Comparison of ENCODE assay signal across 25 mouse cellular contexts in the genomic region with DNA sequence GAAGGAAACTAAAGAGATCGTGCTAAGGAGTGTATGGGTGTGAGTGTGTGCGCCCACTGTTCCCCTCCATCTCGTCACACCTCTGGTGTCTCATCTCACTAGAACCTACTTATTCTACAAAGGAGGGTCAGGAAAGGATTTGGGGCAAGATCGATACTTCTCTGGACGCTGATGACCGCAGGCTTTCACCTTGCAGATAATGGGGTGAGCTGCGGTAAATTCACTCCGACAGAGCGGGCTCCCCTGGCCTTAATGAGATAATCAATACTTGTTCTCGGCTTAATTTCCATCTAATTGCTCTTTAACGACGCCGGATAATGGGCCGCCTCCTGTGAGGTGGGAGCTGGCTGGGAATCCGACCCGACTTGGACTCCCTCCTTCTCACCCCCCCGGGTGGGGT. TPM values are rescaled to one million over a fixed set of nuclear protein-coding genes. Genes with fewer than 3 reads are reported as not detected.
A peak's percentile ranks its signal among the peaks of the same experiment; 100 is the strongest.
DNase-seq lines count a peak whose midpoint lies in the region; ATAC-seq and TF ChIP-seq lines count a peak whose summit lies in the region.
"Had no signal": no experiment of that assay in that cellular context is flagged by ENCODE, and none has a peak within 500 bp of the region (broad histone marks: within the 10 kb centered on the region; RNA-seq: fewer than 3 reads in every experiment).

No protein-coding gene starts in this region.

- H3K9ac ChIP-seq in forebrain, embryonic 14.5 days (ENCODE audit: low read length) = peak overlapping the region; percentile 6; the same call in 1 of the 2 replicates
- no peak overlapping the region for H3K9ac ChIP-seq in forebrain, embryonic 13.5 days
- H3K9ac ChIP-seq in neural tube, embryonic 15.5 days (replicated peaks) = no peak overlapping the region
- H3K9ac ChIP-seq in ES-E14 (ENCODE audit: insufficient read depth, low read depth, low read length, poor library complexity, severe bottlenecking) = 0 out of 2 replicates have a peak overlapping the region, but pooled peaks have one; percentile 35
- H3K9ac ChIP-seq: forebrain, embryonic 15.5 days; heart, embryonic 12.5 days; heart, embryonic 15.5 days; hindbrain, embryonic 14.5 days had no signal

- no peak for DNase-seq in forebrain, embryonic 14.5 days (ENCODE audit: low spot score)
- DNase-seq in neural tube, embryonic 10.5 days (ENCODE audit: extremely low spot score, low spot score) = peak; percentile 17
- no peak for DNase-seq in ES-E14 (ENCODE audit: low read depth, low spot score)
- no peak for DNase-seq in hindbrain, embryonic 10.5 days (ENCODE audit: low spot score)
- DNase-seq in kidney, adult 2 months = no peak
- DNase-seq: adrenal gland, postnatal 10 days; adrenal gland, postnatal 36 days; cerebellum, adult 18-20 months; cerebellum, adult 9-11 months; cerebellum, postnatal 25 days; embryo, embryonic 11 days; gastrocnemius, postnatal 25 days; heart, adult 18-20 months; heart, postnatal 10 days; heart, postnatal 36 days had no signal

- H3K4me2 ChIP-seq in forebrain, embryonic 14.5 days (ENCODE audit: low read length) = no peak overlapping the region
- H3K4me2 ChIP-seq in forebrain, embryonic 13.5 days = no peak overlapping the region
- no peak overlapping the region for H3K4me2 ChIP-seq in neural tube, embryonic 15.5 days
- H3K4me2 ChIP-seq: forebrain, embryonic 15.5 days; heart, embryonic 12.5 days; heart, embryonic 15.5 days; hindbrain, embryonic 14.5 days had no signal

- no peaks in the 10 kb centered on the region for H3K4me1 ChIP-seq in forebrain, embryonic 14.5 days (ENCODE audit: control insufficient read depth, insufficient read depth, low read length)
- H3K4me1 ChIP-seq in forebrain, embryonic 13.5 days = peaks cover 5% of the 10 kb centered on the region
- H3K4me1 ChIP-seq in neural tube, embryonic 15.5 days = peaks cover 15% of the 10 kb centered on the region
- H3K4me1 ChIP-seq in ES-E14 (ENCODE audit: control insufficient read depth in 2 of 2, insufficient read depth in 2 of 2, low read length in 2 of 2, poor library complexity in 1 of 2) = peaks cover 0 to 4% of the 10 kb centered on the region in 2 experiments; a peak in 1 of 4 replicates
- H3K4me1 ChIP-seq in hindbrain, embryonic 10.5 days (replicated peaks) = peaks cover 18% of the 10 kb centered on the region
- H3K4me1 ChIP-seq in kidney, adult 2 months (ENCODE audit: control insufficient read depth, insufficient read depth, low read length) = no peaks in the 10 kb centered on the region
- H3K4me1 ChIP-seq: heart, embryonic 12.5 days had no signal

- H3K36me3 ChIP-seq in forebrain, embryonic 14.5 days (ENCODE audit: control insufficient read depth, insufficient read depth, low read length) = no peaks in the 10 kb centered on the region
- no peaks in the 10 kb centered on the region for H3K36me3 ChIP-seq in forebrain, embryonic 13.5 days (ENCODE audit: poor library complexity, severe bottlenecking)
- no peaks in the 10 kb centered on the region for H3K36me3 ChIP-seq in neural tube, embryonic 15.5 days
- H3K36me3 ChIP-seq in ES-E14 (ENCODE audit: control insufficient read depth, insufficient read depth, low read length, poor library complexity, severe bottlenecking) = no peaks in the 10 kb centered on the region
- no peaks in the 10 kb centered on the region for H3K36me3 ChIP-seq in hindbrain, embryonic 10.5 days
- no peaks in the 10 kb centered on the region for H3K36me3 ChIP-seq in kidney, adult 2 months (ENCODE audit: control insufficient read depth, insufficient read depth, low read length)
- H3K36me3 ChIP-seq: forebrain, embryonic 10.5 days; forebrain, embryonic 15.5 days; heart, embryonic 12.5 days; heart, embryonic 15.5 days had no signal

- 7% methylated on average over 17 of the region's 17 CpGs for WGBS in forebrain, embryonic 14.5 days
- WGBS in forebrain, embryonic 13.5 days = 8% methylated on average over 17 of the region's 17 CpGs
- 15% methylated on average over 17 of the region's 17 CpGs for WGBS in neural tube, embryonic 15.5 days
- 26% methylated on average over 17 of the region's 17 CpGs for WGBS in hindbrain, embryonic 10.5 days
- 26% methylated on average over 17 of the region's 17 CpGs for WGBS in kidney, adult 2 months

- TF ChIP-seq POLR2A in kidney, adult 2 months (IDR thresholded peaks at IDR 0.05; ENCODE audit: low read depth, low read length) = no peak

- no peak for TF ChIP-seq CTCF in kidney, adult 2 months (conservative IDR thresholded peaks at IDR 0.05; ENCODE audit: insufficient read depth, insufficient read length, low read depth, low read length)

- H3K4me3 ChIP-seq in forebrain, embryonic 14.5 days (ENCODE audit: low read depth, low read length) = no peak overlapping the region
- no peak overlapping the region for H3K4me3 ChIP-seq in forebrain, embryonic 13.5 days
- H3K4me3 ChIP-seq in neural tube, embryonic 15.5 days (replicated peaks) = no peak overlapping the region
- peak overlapping the region in 1 of 2 experiments; percentile 27; a peak in 1 of 4 replicates for H3K4me3 ChIP-seq in ES-E14 (ENCODE audit: insufficient read depth in 1 of 2, low read depth in 1 of 2, low read length in 2 of 2, poor library complexity in 1 of 2, severe bottlenecking in 1 of 2)
- H3K4me3 ChIP-seq in hindbrain, embryonic 10.5 days = no peak overlapping the region
- H3K4me3 ChIP-seq in kidney, adult 2 months (ENCODE audit: insufficient read depth, low read depth, low read length) = no peak overlapping the region
- H3K4me3 ChIP-seq: forebrain, embryonic 10.5 days; forebrain, embryonic 15.5 days; heart, embryonic 12.5 days; heart, embryonic 15.5 days had no signal

- in situ Hi-C loops in ES-E14 (cut with MboI; ENCODE audit: low sequenced_read_pairs in 2 of 2, unreplicated experiment in 2 of 2) = no loop called here

- H3K9me3 ChIP-seq in forebrain, embryonic 14.5 days (replicated peaks; ENCODE audit: control insufficient read depth, low read length) = no peaks in the 10 kb centered on the region
- no peaks in the 10 kb centered on the region for H3K9me3 ChIP-seq in forebrain, embryonic 13.5 days (replicated peaks)
- H3K9me3 ChIP-seq in neural tube, embryonic 15.5 days (replicated peaks) = no peaks in the 10 kb centered on the region
- H3K9me3 ChIP-seq in ES-E14 (ENCODE audit: control insufficient read depth, insufficient read depth, low read depth, low read length) = no peaks in the 10 kb centered on the region
- H3K9me3 ChIP-seq in hindbrain, embryonic 10.5 days = no peaks in the 10 kb centered on the region
- H3K9me3 ChIP-seq: forebrain, embryonic 10.5 days; forebrain, embryonic 15.5 days; heart, embryonic 12.5 days; heart, embryonic 15.5 days had no signal

- no peak for ATAC-seq in forebrain, embryonic 14.5 days
- no peak for ATAC-seq in forebrain, embryonic 13.5 days
- no peak for ATAC-seq in neural tube, embryonic 15.5 days (ENCODE audit: low FRiP score)
- ATAC-seq: forebrain, embryonic 15.5 days; hindbrain, postnatal 0 days; inflammation-experienced regulatory T-cells, adult 6 months; Patski had no signal

- no peak overlapping the region for H3K27ac ChIP-seq in forebrain, embryonic 14.5 days (ENCODE audit: low read depth, low read length)
- H3K27ac ChIP-seq in forebrain, embryonic 13.5 days = no peak overlapping the region
- no peak overlapping the region for H3K27ac ChIP-seq in neural tube, embryonic 15.5 days (replicated peaks)
- H3K27ac ChIP-seq in ES-E14 (ENCODE audit: insufficient read depth, low read depth, low read length, poor library complexity, severe bottlenecking) = no peak overlapping the region
- no peak overlapping the region for H3K27ac ChIP-seq in hindbrain, embryonic 10.5 days
- no peak overlapping the region for H3K27ac ChIP-seq in kidney, adult 2 months (ENCODE audit: insufficient read depth, low read depth, low read length)
- H3K27ac ChIP-seq: forebrain, embryonic 10.5 days; forebrain, embryonic 15.5 days; heart, embryonic 15.5 days; hindbrain, embryonic 14.5 days; hindbrain, postnatal 0 days had no signal

- peaks cover 42% of the 10 kb centered on the region for H3K27me3 ChIP-seq in forebrain, embryonic 14.5 days (replicated peaks; ENCODE audit: control insufficient read depth, insufficient read depth, low read length)
- H3K27me3 ChIP-seq in forebrain, embryonic 13.5 days = peaks cover 76% of the 10 kb centered on the region
- H3K27me3 ChIP-seq in neural tube, embryonic 15.5 days (replicated peaks) = peaks cover 80% of the 10 kb centered on the region
- peaks cover 91% of the 10 kb centered on the region for H3K27me3 ChIP-seq in hindbrain, embryonic 10.5 days (ENCODE audit: insufficient read depth, poor library complexity, severe bottlenecking)
- H3K27me3 ChIP-seq in kidney, adult 2 months (replicated peaks; ENCODE audit: control insufficient read depth, insufficient read depth, low read length) = peaks cover 4% of the 10 kb centered on the region; the same call in 1 of the 2 replicates

RNA-seq across cellular contexts. Expression of a gene that starts 7.9 kb away (rescaled TPM):
- 1.1 TPM in 2 replicates for polyA plus RNA-seq in forebrain, embryonic 14.5 days (2014; fragmentation: Nextera tagmentation; extraction: Ambion mirVana)
- polyA plus RNA-seq in forebrain, embryonic 13.5 days (2015; fragmentation: Nextera tagmentation; extraction: Ambion mirVana) = 0.46 and 0.76 TPM in 2 replicates
- polyA plus RNA-seq in neural tube, embryonic 15.5 days (2015; fragmentation: Nextera tagmentation; extraction: Ambion mirVana) = 3.0 and 5.3 TPM in 2 replicates
- 0.63 and 1.2 TPM in 2 replicates for total RNA-seq in ES-E14 (2012; rRNA removed)
- 1.3 and 8.9 TPM in 2 replicates for polyA plus RNA-seq in hindbrain, embryonic 10.5 days (2016; fragmentation: Nextera tagmentation; extraction: Ambion mirVana)
- 1.9 and 2.1 TPM in 2 replicates for polyA plus RNA-seq in kidney, adult 2 months (2012; rRNA removed)

RNA-seq across cellular contexts. Expression of a gene that starts 19.9 kb away (rescaled TPM):
- 54.2 and 56.5 TPM in 2 replicates for polyA plus RNA-seq in forebrain, embryonic 14.5 days (2014; fragmentation: Nextera tagmentation; extraction: Ambion mirVana)
- 38.8 and 42.2 TPM in 2 replicates for polyA plus RNA-seq in forebrain, embryonic 13.5 days (2015; fragmentation: Nextera tagmentation; extraction: Ambion mirVana)
- polyA plus RNA-seq in neural tube, embryonic 15.5 days (2015; fragmentation: Nextera tagmentation; extraction: Ambion mirVana) = 68.6 and 75.8 TPM in 2 replicates
- total RNA-seq in ES-E14 (2012; rRNA removed) = 4.0 and 7.1 TPM in 2 replicates
- polyA plus RNA-seq in hindbrain, embryonic 10.5 days (2016; fragmentation: Nextera tagmentation; extraction: Ambion mirVana) = 9.8 and 17.8 TPM in 2 replicates
- 20.8 and 23.5 TPM in 2 replicates for polyA plus RNA-seq in kidney, adult 2 months (2012; rRNA removed)

RNA-seq across cellular contexts. Expression of a gene that starts 21.7 kb away (rescaled TPM):
- polyA plus RNA-seq in forebrain, embryonic 14.5 days (2014; fragmentation: Nextera tagmentation; extraction: Ambion mirVana) = 1.1 and 1.8 TPM in 2 replicates
- polyA plus RNA-seq in forebrain, embryonic 13.5 days (2015; fragmentation: Nextera tagmentation; extraction: Ambion mirVana) = 0.92 and 1.5 TPM in 2 replicates
- 1.5 and 2.6 TPM in 2 replicates for polyA plus RNA-seq in neural tube, embryonic 15.5 days (2015; fragmentation: Nextera tagmentation; extraction: Ambion mirVana)
- 0.45 and 1.5 TPM in 2 replicates for total RNA-seq in ES-E14 (2012; rRNA removed)
- polyA plus RNA-seq in hindbrain, embryonic 10.5 days (2016; fragmentation: Nextera tagmentation; extraction: Ambion mirVana) = 0.26 and 0.40 TPM in 2 replicates
- 0.74 and 0.99 TPM in 2 replicates for polyA plus RNA-seq in kidney, adult 2 months (2012; rRNA removed)
- total RNA-seq: heart, adult 18-20 months had no signal
- polyA plus RNA-seq: inflammation-experienced regulatory T-cells, adult 6 months had no signal

RNA-seq across cellular contexts. Expression of a gene that starts 53.0 kb away (rescaled TPM):
- 15.3 and 17.2 TPM in 2 replicates for polyA plus RNA-seq in forebrain, embryonic 14.5 days (2014; fragmentation: Nextera tagmentation; extraction: Ambion mirVana)
- polyA plus RNA-seq in forebrain, embryonic 13.5 days (2015; fragmentation: Nextera tagmentation; extraction: Ambion mirVana) = 24.5 and 24.7 TPM in 2 replicates
- 23.4 and 28.2 TPM in 2 replicates for polyA plus RNA-seq in neural tube, embryonic 15.5 days (2015; fragmentation: Nextera tagmentation; extraction: Ambion mirVana)
- 30.6 and 31.9 TPM in 2 replicates for total RNA-seq in ES-E14 (2012; rRNA removed)
- polyA plus RNA-seq in hindbrain, embryonic 10.5 days (2016; fragmentation: Nextera tagmentation; extraction: Ambion mirVana) = 67.5 and 69.1 TPM in 2 replicates
- 54.7 and 74.3 TPM in 2 replicates for polyA plus RNA-seq in kidney, adult 2 months (2012; rRNA removed)

Comparison
In these comparisons a context has a peak if more than half of its experiments do, and no peak if none do; other contexts are left out.
1. H3K9ac ChIP-seq: peak in forebrain, embryonic 14.5 days (single experiment) and ES-E14 (single experiment); none in forebrain, embryonic 13.5 days (single experiment) and neural tube, embryonic 15.5 days (single experiment).